Mouse (Mus musculus) lung, postnatal 25 days (tissue): ENCODE data around the gene Insrr.
"Not testable (repeated sequence)": the region's sequence is repeated elsewhere in the genome, so short reads cannot be mapped to it uniquely, and the experiment has no call there.

Experiments used
- DNase-seq: peaks from one replicate; pipeline ENCODE4 v3.0.0; 2022; ENCODE audit warnings: low spot score

The Insrr gene

DNA sequence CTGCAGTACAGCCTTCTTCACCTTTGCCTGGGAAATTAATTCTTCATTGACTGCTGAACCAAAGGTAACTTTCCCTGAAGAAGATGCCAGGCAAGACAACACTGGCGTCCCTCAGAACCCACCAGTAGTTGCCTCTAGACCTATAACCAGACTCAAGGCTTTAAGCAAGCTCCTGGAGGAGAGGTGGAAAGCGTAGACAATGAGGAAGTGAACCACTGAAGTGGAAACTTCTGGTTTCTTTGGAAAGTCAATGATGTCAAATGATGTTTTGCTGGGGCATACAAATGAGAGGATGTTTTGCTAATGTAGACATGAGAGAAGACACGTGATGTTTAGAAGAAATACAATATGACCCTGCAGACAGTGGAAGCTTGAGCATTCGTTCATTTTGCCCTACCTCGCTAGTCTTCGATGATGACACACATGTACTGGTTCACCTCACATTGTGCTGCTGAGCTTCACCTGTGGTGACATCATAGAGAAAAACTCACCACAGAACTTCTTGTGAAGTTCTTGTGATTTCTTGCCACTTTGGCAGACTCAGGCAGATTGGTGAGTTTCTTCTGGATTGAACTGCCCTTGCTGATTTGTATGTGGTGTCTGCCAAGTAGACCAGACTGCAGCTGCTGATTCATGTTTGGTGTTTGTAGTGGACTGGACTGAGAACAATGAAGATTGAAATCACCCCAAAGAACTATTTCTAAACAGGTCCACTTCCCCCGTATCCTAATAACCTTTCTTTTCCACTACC is 35.5 kb downstream of the Insrr start:
- DNase-seq, result no peak

DNA sequence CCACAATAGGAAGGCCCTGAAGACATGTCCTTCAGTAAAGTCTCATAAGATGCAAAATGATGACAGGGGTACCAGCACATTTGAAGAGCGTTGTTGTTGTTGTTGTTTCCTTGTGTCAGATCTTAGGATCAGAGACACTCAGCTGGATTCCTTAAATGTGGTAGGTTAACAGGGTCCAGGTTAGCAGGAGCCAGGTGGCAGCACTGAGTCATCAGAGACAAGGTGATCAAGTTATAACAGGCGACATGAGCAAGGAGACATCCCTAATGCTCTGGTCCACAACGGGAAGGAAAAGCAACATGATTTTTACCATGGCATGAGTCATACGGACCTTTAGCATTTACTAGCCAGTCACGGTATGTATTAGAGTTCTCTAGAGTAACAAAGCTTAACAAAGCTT is 36.7 kb downstream of the Insrr start:
- no peak for DNase-seq

DNA sequence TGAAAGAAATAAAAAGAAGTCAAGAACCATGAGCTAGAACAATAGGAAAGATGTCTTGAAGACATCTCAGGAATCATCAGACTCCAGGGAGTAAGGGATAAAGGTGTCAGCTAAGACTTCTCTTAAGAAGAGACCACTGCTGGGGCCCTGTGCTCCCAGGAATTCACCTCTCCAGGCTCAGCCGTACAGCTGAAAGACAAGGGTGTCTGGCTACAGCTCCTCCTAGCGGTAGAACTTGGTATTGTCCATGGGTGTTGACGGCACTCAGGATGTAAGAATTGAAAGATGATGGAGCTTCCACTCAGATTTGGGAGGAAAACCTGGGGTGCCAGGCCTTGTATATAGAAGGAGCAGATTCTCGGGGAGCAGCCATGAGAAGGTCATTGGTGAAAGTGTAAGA is 41.9 kb downstream of the Insrr start:
- DNase-seq, result peak; percentile 74

DNA sequence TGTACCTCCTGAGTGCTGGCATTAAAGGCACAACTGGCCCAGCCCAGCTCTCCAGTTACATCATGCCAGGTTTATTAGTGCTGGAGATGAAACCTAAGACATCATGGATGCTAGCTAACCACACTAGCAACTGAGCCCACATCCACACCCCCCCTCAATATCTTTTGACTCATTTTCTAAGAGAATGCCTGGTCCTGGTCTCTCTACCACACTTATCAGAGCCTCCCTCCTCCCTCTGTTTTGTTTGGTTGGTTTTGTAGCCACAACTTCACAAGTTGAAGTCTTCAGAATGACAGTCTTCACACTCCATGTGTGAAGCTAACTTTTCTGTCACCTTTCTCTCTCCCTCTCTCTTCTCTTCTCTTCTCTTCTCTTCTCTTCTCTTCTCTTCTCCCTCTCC is 44.1 kb downstream of the Insrr start:
- DNase-seq, result no peak

DNA sequence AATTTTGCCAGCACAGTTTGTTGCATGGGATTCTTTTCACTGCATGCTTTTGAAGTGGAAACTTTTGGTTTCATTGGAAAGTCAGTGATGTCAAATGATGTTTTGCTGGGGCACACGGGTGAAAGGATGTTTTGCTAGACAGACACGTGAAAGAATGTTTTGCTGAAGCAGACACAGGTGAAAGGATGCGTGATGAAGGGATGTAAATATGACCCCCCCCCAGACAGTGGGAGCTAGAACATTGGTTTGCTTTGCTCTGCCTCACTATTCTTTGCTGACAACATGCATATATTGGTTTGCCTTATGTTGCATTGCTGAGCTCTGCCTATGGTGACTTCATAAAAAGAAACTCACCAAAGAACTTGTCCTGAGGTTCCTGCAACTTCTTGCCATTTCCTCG is 48.2 kb downstream of the Insrr start:
- DNase-seq, result no peak

DNA sequence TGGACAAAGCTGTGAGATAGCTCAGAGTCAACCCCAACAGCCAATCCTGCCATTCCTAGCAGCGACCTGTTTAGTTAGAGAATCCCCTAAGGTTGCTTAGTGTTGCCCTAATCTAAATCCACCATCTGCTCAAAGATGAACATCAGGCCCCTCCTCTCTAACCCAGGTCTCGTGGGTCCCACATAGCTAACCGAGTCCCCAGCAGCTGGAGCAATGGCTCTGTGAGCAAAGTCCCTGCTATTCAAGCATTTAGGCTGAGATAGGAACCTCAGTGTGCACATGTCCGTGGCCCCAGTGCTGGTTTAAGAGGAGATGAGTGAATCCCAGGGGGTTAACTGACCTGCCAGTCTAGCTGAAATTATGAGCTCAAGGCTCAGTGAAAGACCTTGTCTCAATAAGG is 49.4 kb downstream of the Insrr start:
- DNase-seq, result no peak

DNA sequence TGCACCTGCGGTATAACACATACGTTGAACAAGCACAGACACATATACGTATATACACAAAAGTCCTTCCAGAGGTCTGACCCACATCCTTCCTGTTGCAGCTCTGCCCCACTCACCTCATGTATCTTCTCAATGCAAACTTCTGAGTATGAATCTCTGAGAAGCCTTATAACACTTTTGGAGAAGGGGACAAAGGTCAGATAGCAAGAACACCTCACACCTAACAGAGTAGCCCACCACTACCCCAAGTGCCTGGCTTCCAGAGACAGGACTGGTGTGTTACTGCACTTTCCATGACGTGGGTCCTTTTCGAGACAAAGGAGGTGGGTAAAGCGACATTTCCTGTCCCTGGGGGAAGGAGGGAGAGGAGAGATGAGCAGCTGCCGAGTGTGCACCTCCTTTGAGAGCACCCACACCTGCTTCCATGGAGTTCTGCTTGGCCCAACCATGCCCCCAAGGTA is 49.9 kb downstream of the Insrr start, which contains the start of gene Sh2d2a:
Gene Sh2d2a, plus strand, starts transcription at position 106 of the 461 bp plus-strand sequence.
- peak; percentile 14 for DNase-seq

DNA sequence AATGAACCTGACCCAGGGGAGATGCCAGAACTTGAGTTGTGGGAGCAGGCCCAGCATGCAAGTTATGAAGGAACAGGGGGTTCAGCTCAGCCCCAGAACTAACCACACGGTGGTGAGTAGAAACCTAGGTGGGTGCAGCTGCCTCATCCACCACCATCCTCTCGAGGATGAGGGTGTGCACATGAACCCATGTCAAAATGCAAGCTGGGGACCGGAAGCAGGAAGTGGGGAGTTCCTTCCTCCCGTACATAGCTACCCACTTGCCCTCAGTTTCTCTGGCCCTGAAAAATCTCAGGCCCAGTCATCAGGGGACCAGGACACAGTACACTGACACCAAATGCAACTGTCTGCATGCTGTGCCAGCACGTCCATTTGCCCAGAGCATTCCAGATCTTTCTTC is 50.9 kb downstream of the Insrr start:
- DNase-seq, result no peak

DNA sequence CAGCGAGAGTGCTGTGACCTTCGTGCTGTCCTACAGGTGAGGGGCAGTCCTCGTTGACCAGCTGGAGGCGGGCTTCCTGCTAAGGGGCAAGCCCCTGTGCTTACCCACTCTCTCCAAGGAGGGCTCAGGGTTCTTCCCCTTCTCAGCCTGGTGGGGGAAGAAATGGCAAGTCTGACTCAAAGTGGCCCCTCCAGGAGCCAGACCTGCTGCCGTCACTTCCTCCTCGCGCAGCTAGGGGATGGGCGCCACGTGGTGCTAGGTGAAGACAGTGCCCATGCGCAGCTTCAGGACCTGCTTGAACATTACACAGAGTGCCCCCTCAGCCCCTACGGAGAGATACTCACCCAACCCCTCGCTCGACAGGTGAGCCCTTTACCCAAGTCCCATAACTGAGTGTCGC is 52.4 kb downstream of the Insrr start:
- no peak for DNase-seq

DNA sequence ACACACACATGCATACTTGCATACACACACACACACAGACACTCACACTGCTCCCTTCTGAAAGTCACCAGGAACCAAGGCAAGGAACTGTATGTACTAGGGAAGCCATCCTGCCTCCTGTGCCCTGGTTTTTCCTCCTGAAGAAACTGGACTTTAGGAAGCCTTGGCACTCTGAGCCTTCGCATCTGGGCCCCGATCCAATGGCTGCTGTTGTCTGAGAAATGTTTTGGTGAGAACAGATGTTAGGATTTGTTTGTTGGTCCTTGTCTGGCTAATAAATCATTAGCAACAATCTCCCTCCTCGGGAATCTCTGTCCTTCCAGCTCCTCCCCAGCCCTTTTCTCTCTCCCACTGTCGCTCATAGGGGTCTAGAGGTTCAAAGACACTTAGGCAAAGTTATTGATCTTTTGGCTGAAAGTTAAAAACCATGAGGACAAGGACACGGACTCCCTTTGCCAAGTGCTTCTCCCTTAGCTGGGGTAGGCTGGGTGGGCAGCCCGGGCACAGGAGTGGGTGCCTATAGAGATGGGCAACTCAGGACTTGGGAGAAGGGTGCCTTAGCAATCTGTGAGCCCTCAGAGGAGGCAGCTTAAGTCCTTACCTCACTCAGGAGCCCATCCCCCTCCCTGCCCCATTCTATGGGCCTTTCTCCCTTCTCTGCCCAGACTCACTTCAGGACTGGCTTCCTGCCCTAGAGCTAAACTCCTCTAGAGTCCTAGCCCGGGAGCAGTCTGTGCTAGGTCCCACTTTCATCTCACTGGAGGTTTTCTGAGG is 58.2 kb downstream of the Insrr start:
- DNase-seq, result no peak

DNA sequence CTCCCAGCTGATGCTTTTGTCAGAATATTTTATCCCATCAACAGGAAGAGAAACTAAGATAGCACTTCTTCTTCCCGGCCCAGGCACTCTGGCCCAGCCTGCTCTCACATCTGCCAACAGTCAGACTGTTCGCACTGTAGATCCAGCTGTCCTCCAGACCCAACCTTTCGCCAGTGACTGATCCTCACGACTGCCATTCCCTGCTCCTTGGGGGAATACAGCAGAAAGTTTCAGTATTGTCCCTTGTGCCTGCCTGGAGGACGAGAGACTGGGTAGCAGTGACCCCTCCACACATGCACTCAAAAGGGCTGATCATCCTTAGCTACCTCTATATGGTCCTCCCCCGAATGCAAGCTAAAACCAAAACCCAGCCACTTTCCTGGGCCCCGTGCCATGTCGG is 59.2 kb downstream of the Insrr start:
- no peak for DNase-seq

DNA sequence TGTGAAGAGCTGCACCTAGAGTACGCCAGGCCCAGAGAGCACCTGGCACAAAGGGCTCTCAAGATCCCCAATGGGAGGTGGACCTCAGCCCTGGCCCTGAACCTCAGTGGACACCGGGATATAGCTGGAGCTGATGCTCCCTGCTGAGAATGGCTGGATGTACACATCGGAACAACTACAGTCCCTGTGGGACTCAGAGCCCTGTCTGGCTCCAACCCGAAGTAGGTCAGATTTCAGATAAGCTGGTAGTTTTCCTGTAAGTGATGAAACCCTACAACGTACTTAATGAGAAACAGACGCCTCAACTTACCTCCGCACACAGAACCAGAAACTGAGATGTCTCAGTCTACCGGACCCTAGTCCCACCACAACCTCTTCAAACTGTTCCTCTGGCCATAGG is 60.9 kb downstream of the Insrr start:
- no peak for DNase-seq

DNA sequence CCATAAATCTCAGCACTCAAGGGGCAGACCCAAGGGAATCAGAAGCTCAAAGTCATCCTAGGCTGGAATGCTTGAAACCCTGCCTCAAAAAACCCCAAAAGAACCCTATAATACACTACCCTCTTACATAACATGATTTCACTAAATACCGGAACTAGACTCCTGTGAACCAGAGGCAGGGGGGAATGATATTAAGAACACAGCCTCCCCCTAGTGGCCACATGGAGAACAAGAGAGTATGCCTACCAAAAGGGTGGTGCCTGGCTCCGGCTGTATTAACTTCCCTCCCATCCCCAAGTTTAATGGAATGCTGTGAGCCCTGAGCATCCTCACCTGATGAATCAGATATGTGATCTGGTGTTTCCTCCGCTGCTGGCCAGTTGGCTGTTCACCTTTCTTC is 63.1 kb downstream of the Insrr start:
- peak; percentile 72 for DNase-seq

DNA sequence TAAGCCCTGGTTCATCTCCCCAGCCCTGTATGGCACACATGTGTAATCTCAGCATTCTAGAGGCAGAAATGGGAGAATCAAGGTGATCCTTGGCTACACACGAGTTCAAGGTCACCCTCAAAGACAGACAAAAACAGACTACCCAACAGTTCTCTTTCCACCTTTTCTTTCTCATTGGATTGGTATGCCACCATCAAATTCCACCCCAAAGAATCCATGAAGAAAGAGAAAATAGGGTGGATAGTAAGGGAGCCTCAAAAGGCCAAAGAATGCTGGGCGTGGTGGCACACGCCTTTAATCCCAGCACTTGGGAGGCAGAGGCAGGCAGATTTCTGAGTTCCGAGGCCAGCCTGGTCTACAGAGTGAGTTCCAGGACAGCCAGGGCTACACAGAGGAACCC is 67.4 kb downstream of the Insrr start:
- DNase-seq, result not testable (repeated sequence)
